Mouse (Mus musculus): ENCODE measurements around the gene Btg4.

GRCm38 (mm10) chr9:51143437-51143836 is 82.7 kb downstream of the Btg4 start:
- TF ChIP-seq CTCF (IDR thresholded peaks at IDR 0.05; ENCODE audit: low read depth, low read length): no peak
- TF ChIP-seq POLR2A (IDR thresholded peaks at IDR 0.05; ENCODE audit: insufficient read depth, low read length): no peak
- no peak for TF ChIP-seq EP300 (IDR thresholded peaks at IDR 0.05; ENCODE audit: insufficient read depth, low read depth, low read length)

Data from ES-Bruce4 (cell line).